Comparison of ENCODE assay signal across 27 mouse cellular contexts in the genomic region with DNA sequence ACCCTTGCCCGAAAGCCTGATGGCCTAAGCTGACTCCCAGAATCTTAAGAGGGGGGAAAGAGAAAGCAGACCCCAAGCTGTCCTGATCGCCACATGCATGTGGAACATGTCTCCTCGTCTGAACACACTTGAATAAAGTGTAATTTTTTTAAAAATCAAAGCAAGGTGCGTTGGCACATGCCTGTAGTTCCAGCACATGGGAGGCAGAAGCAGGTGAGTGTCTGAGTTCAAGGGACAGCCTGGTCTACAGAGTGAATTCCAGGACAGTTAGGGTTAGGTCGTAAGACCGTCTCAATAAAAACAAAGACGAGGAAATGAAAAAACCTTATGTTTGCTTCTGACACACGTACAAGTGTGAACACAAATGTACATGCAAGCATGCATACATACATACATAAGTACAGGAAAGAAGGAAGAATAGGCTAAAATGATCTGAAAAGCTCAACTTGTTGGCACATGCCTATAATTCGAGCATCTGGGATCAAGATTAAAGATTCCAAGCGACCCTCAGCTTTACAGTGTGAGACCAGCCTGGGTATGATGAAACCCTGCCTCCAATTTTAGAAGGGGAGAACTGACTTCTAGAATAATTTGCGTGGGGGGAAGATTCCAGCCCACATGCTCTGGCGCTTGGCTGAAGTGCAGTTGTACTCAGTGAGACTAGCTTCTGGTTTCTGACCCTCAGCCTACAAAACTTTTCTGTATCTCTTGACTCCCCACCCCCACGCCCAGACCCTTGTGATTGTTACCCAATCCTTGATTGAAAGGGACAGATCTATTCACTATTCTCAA. TPM values are rescaled to one million over a fixed set of nuclear protein-coding genes. Genes with fewer than 3 reads are reported as not detected.
DNase-seq lines count a peak whose midpoint lies in the region; ATAC-seq and TF ChIP-seq lines count a peak whose summit lies in the region.
"Had no signal": no experiment of that assay in that cellular context is flagged by ENCODE, and none has a peak within 500 bp of the region (broad histone marks: within the 10 kb centered on the region; RNA-seq: fewer than 3 reads in every experiment).

No protein-coding gene starts in this region.

- DNase-seq in heart, embryonic 10.5 days (ENCODE audit: low spot score), result peak; percentile 73
- no peak for DNase-seq in heart, adult 9 months (ENCODE audit: low spot score in 2 of 2)
- peak; percentile 0 for DNase-seq in lung, embryonic 14.5 days
- no peak for DNase-seq in lung, postnatal 4 days
- DNase-seq in A20 (ENCODE audit: low read depth, low spot score), result peak; percentile 56
- DNase-seq in CH12.LX (ENCODE audit: extremely low read depth), result peak; percentile 61
- DNase-seq in ovary, postnatal 36 days (ENCODE audit: low spot score), result no peak
- DNase-seq: adrenal gland, postnatal 14 days; cerebellum, adult 11-12 months; cerebellum, adult 9-10 months; cerebellum, postnatal 25 days; gastrocnemius, postnatal 14 days had no signal

- H3K27ac ChIP-seq in heart, embryonic 10.5 days, result no peak overlapping the region
- H3K27ac ChIP-seq in lung, embryonic 14.5 days (ENCODE audit: low read depth), result no peak overlapping the region
- H3K27ac ChIP-seq in CH12.LX (ENCODE audit: insufficient read depth, low read depth), result peak overlapping the region; percentile 92
- H3K27ac ChIP-seq: embryonic facial prominence, embryonic 12.5 days; forebrain, embryonic 15.5 days; heart, embryonic 13.5 days; hindbrain, embryonic 14.5 days; intestine, embryonic 15.5 days had no signal

- peak; percentile 29; the same call in 1 of the 2 replicates for TF ChIP-seq EP300 in CH12.LX (IDR thresholded peaks at IDR 0.05; ENCODE audit: low read length)

- H3K4me1 ChIP-seq in heart, embryonic 10.5 days, result peaks cover 12% of the 10 kb centered on the region; the same call in 1 of the 2 replicates
- no peaks in the 10 kb centered on the region for H3K4me1 ChIP-seq in lung, embryonic 14.5 days (ENCODE audit: insufficient read depth)
- peaks cover 55 to 100% of the 10 kb centered on the region in 2 experiments for H3K4me1 ChIP-seq in CH12.LX (ENCODE audit: control insufficient read depth in 1 of 2, insufficient read depth in 2 of 2)
- H3K4me1 ChIP-seq: embryonic facial prominence, embryonic 12.5 days; forebrain, embryonic 15.5 days had no signal

- no peak overlapping the region for H3K9ac ChIP-seq in lung, embryonic 14.5 days
- H3K9ac ChIP-seq in CH12.LX (ENCODE audit: insufficient read depth, low read depth), result peak overlapping the region; percentile 57
- H3K9ac ChIP-seq: embryonic facial prominence, embryonic 12.5 days; forebrain, embryonic 15.5 days; heart, embryonic 13.5 days; hindbrain, embryonic 14.5 days; intestine, embryonic 15.5 days had no signal

- TF ChIP-seq CTCF in lung, embryonic 14.5 days (IDR thresholded peaks at IDR 0.05; ENCODE audit: low read depth), result no peak
- no peak for TF ChIP-seq CTCF in CH12.LX (conservative IDR thresholded peaks at IDR 0.05 in 1 of 2, IDR thresholded peaks at IDR 0.05 in 1 of 2; ENCODE audit: low read depth in 2 of 2, low read length in 2 of 2)

- TF ChIP-seq RAD21 in CH12.LX (IDR thresholded peaks at IDR 0.05; ENCODE audit: low read depth, low read length), result no peak

- H3K4me2 ChIP-seq in lung, embryonic 14.5 days, result no peak overlapping the region
- H3K4me2 ChIP-seq in CH12.LX (ENCODE audit: insufficient read depth, low read depth, poor library complexity, severe bottlenecking), result peak overlapping the region; percentile 52
- H3K4me2 ChIP-seq: embryonic facial prominence, embryonic 12.5 days; forebrain, embryonic 15.5 days; heart, embryonic 13.5 days; hindbrain, embryonic 14.5 days; intestine, embryonic 15.5 days had no signal

- WGBS in heart, embryonic 10.5 days, result 78% methylated on average over 13 of the region's 13 CpGs
- 69% methylated on average over 13 of the region's 13 CpGs for WGBS in lung, embryonic 14.5 days

- H3K79me2 ChIP-seq in CH12.LX (replicated peaks; ENCODE audit: control insufficient read depth, extremely low read depth, insufficient read depth, poor library complexity, severe bottlenecking), result no peaks in the 10 kb centered on the region

- H3K36me3 ChIP-seq in heart, embryonic 10.5 days, result peaks cover 36% of the 10 kb centered on the region
- H3K36me3 ChIP-seq in lung, embryonic 14.5 days (ENCODE audit: insufficient read depth), result peaks cover 33% of the 10 kb centered on the region
- H3K36me3 ChIP-seq in CH12.LX (replicated peaks in 1 of 2; ENCODE audit: control insufficient read depth in 1 of 2, insufficient read depth in 1 of 2, low read length in 1 of 2), result peaks cover 12 to 14% of the 10 kb centered on the region in 2 experiments

- peak; percentile 25; the same call in 1 of the 2 replicates for TF ChIP-seq POLR2A in CH12.LX (IDR thresholded peaks at IDR 0.05; ENCODE audit: low read depth, low read length)

- in situ Hi-C loops in CH12.LX (cut with MboI; ENCODE audit: low pct_ligation_motif_present, low pct_unique_long_range_greater_than_20kb, low sequenced_read_pairs), result no loop called here

- H3K9me3 ChIP-seq in heart, embryonic 10.5 days, result no peaks in the 10 kb centered on the region
- H3K9me3 ChIP-seq in lung, embryonic 14.5 days (ENCODE audit: low read depth, low read length), result no peaks in the 10 kb centered on the region
- H3K9me3 ChIP-seq in CH12.LX (replicated peaks; ENCODE audit: low read length), result no peaks in the 10 kb centered on the region
- H3K9me3 ChIP-seq: embryonic facial prominence, embryonic 12.5 days; forebrain, embryonic 15.5 days; heart, embryonic 13.5 days; intestine, embryonic 15.5 days had no signal

- H3K4me3 ChIP-seq in heart, embryonic 10.5 days, result no peak overlapping the region
- no peak overlapping the region for H3K4me3 ChIP-seq in lung, embryonic 14.5 days (ENCODE audit: low read depth, low read length)
- H3K4me3 ChIP-seq in CH12.LX (replicated peaks in 1 of 3; ENCODE audit: low read depth in 2 of 3, low read length in 2 of 3, poor library complexity in 1 of 3), result no peak overlapping the region
- H3K4me3 ChIP-seq: embryonic facial prominence, embryonic 12.5 days; forebrain, embryonic 15.5 days; heart, embryonic 13.5 days; intestine, embryonic 15.5 days had no signal

- no peaks in the 10 kb centered on the region for H3K27me3 ChIP-seq in heart, embryonic 10.5 days (ENCODE audit: insufficient read depth, poor library complexity, severe bottlenecking)
- no peaks in the 10 kb centered on the region for H3K27me3 ChIP-seq in lung, embryonic 14.5 days (ENCODE audit: insufficient read depth, low read length)
- H3K27me3 ChIP-seq in CH12.LX (replicated peaks), result no peaks in the 10 kb centered on the region
- H3K27me3 ChIP-seq: embryonic facial prominence, embryonic 12.5 days; forebrain, embryonic 15.5 days; heart, embryonic 13.5 days; intestine, embryonic 15.5 days; Patski had no signal

- dilution Hi-C loops in CH12.LX (cut with MboI; ENCODE audit: extremely low pct_ligation_motif_present, extremely low pct_unique_long_range_greater_than_20kb, low sequenced_read_pairs), result no loop called here

- ATAC-seq in lung, embryonic 14.5 days (ENCODE audit: insufficient read depth), result no peak
- ATAC-seq: activated CD4-positive, CD25-positive, alpha-beta regulatory T cell, adult 4 months; CD4-positive, CD25-positive, alpha-beta regulatory T cell, adult 4 months; forebrain, embryonic 15.5 days; Patski had no signal

TF ChIP-seq in CH12.LX, 34 proteins besides CTCF, POLR2A, EP300 and RAD21:
- TF ChIP-seq ZMIZ1 (IDR thresholded peaks at IDR 0.05; ENCODE audit: low read depth, low read length), result no peak
- 0 out of 2 replicates have a peak, but pooled peaks have one; percentile 30 for TF ChIP-seq TBP (conservative IDR thresholded peaks at IDR 0.05; ENCODE audit: low read depth, low read length)
- peak; percentile 56; the same call in 1 of the 2 replicates for TF ChIP-seq MEF2A (IDR thresholded peaks at IDR 0.05; ENCODE audit: borderline replicate concordance, low read depth, low read length)

RNA-seq across cellular contexts. Expression of gene Rxfp4, which starts 2.0 kb away (rescaled TPM):
- polyA plus RNA-seq in heart, embryonic 10.5 days (2016; fragmentation: Nextera tagmentation; extraction: Ambion mirVana), result not detected in 2 replicates
- not detected in 2 replicates for polyA plus RNA-seq in lung, embryonic 14.5 days (2014; fragmentation: Nextera tagmentation; extraction: Ambion mirVana)
- total RNA-seq in CH12.LX (2012; rRNA removed) (0.08 TPM in 1 of 2 replicates, not detected in the other), CH12.LX (2014; rRNA removed) (not detected in 2 replicates)
- not detected in 2 replicates for polyA plus RNA-seq in CH12.LX (2012; ENCODE audit: insufficient read length, low read depth)
- total RNA-seq: adrenal gland, adult 18-20 months; adrenal gland, postnatal 14 days; gastrocnemius, adult 18-20 months; gastrocnemius, postnatal 14 days; hematopoietic stem cell, adult 5-6 weeks had no signal
- polyA plus RNA-seq: activated CD4-positive, CD25-positive, alpha-beta regulatory T cell, adult 4 months; cortical plate, adult 2 months; embryonic facial prominence, embryonic 12.5 days; forebrain, embryonic 11.5 days; forebrain, embryonic 15.5 days; gonadal fat pad, adult 2 months; heart, embryonic 13.5 days; heart, postnatal 0 days; hindbrain, embryonic 14.5 days; intestine, embryonic 15.5 days; Patski had no signal

RNA-seq across cellular contexts. Expression of gene Khdc4, which starts 34.7 kb away (rescaled TPM):
- polyA plus RNA-seq in heart, embryonic 10.5 days (2016; fragmentation: Nextera tagmentation; extraction: Ambion mirVana), result 73.3 and 87.3 TPM in 2 replicates
- 89.2 and 100 TPM in 2 replicates for polyA plus RNA-seq in lung, embryonic 14.5 days (2014; fragmentation: Nextera tagmentation; extraction: Ambion mirVana)
- 35.2 and 40.2 TPM in 2 replicates for total RNA-seq in CH12.LX (2012; rRNA removed)
- 56.6 and 58.6 TPM in 2 replicates for total RNA-seq in CH12.LX (2014; rRNA removed)
- 53.6 TPM in 2 replicates for polyA plus RNA-seq in CH12.LX (2012; ENCODE audit: insufficient read length, low read depth)

RNA-seq across cellular contexts. Expression of gene Arhgef2, which starts 45.1 kb away (rescaled TPM):
- polyA plus RNA-seq in heart, embryonic 10.5 days (2016; fragmentation: Nextera tagmentation; extraction: Ambion mirVana), result 82.5 and 108 TPM in 2 replicates
- 115 and 127 TPM in 2 replicates for polyA plus RNA-seq in lung, embryonic 14.5 days (2014; fragmentation: Nextera tagmentation; extraction: Ambion mirVana)
- total RNA-seq in CH12.LX (2012; rRNA removed) (40.0 and 43.9 TPM in 2 replicates), CH12.LX (2014; rRNA removed) (15.0 and 18.5 TPM in 2 replicates)
- 31.4 and 43.1 TPM in 2 replicates for polyA plus RNA-seq in CH12.LX (2012; ENCODE audit: insufficient read length, low read depth)

Comparison
In these comparisons a context has a peak if more than half of its experiments do, and no peak if none do; other contexts are left out.
1. DNase-seq: peak in heart, embryonic 10.5 days (single experiment), lung, embryonic 14.5 days (single experiment), A20 (single experiment) and CH12.LX (single experiment); none in heart, adult 9 months (0 of 2), lung, postnatal 4 days (0 of 2) and ovary, postnatal 36 days (single experiment).